Mouse (Mus musculus) limb, embryonic 11.5 days (tissue): Measurements from ENCODE around the gene Gm7102. TPM values are rescaled to one million over a fixed set of nuclear protein-coding genes. Genes with fewer than 3 reads are reported as not detected.
"Not testable (repeated sequence)": the region's sequence is repeated elsewhere in the genome, so short reads cannot be mapped to it uniquely, and the experiment has no call there.

ENCODE experiments used
- ATAC-seq: fragments of 200-750 bp; cut with Nextera tagmentation; 2 replicates; pipeline ENCODE4 v1.8.0; 2017; ENCODE audit warnings: low read depth; ENCODE audit not compliant: insufficient number of reproducible peaks, low FRiP score, low TSS enrichment
- DNase-seq: peaks from one replicate; pipeline ENCODE4 v3.0.0-alpha.2; 2015; ENCODE audit warnings: low spot score
- H3K27ac ChIP-seq: fragments of 300-500 bp; sonication (generic); replicated peaks from 2 replicates; pipeline ENCODE4 v1.5.1; 2014; ENCODE audit warnings: low read depth, mild to moderate bottlenecking, low read length
- H3K27me3 ChIP-seq: fragments of 300-500 bp; sonication (generic); 2 replicates; pipeline ENCODE4 v1.6.1; 2014; ENCODE audit warnings: mild to moderate bottlenecking, low read length, mixed read lengths; ENCODE audit not compliant: control insufficient read depth, insufficient read depth
- H3K36me3 ChIP-seq: fragments of 300-500 bp; sonication (generic); 2 replicates; pipeline ENCODE4 v1.6.1; 2014; ENCODE audit warnings: mild to moderate bottlenecking, low read length, moderate library complexity, mixed read lengths; ENCODE audit not compliant: control insufficient read depth, insufficient read depth
- H3K4me1 ChIP-seq: fragments of 300-500 bp; sonication (generic); 2 replicates; pipeline ENCODE4 v1.6.1; 2014; ENCODE audit warnings: low read length, mixed read lengths; ENCODE audit not compliant: control insufficient read depth, insufficient read depth
- H3K4me2 ChIP-seq: fragments of 300-500 bp; sonication (generic); 2 replicates; pipeline ENCODE4 v1.6.1; 2014; ENCODE audit warnings: low read depth, mild to moderate bottlenecking, moderate library complexity; ENCODE audit not compliant: severe bottlenecking
- H3K4me3 ChIP-seq: fragments of 300-500 bp; sonication (generic); 2 replicates; pipeline ENCODE4 v1.5.1; 2014; ENCODE audit warnings: low read depth, low read length
- H3K9ac ChIP-seq: fragments of 300-500 bp; sonication (generic); 2 replicates; pipeline ENCODE4 v1.6.1; 2014; ENCODE audit warnings: mild to moderate bottlenecking, low read length
- H3K9me3 ChIP-seq: fragments of 300-500 bp; sonication (generic); 2 replicates; pipeline ENCODE4 v1.6.1; 2016; ENCODE audit warnings: low read length; ENCODE audit not compliant: control insufficient read depth
- WGBS: fragments of 180-500 bp; shearing (Covaris S2); extraction: QIAGEN DNeasy Blood & Tissue Kit; methylation state at CpG from one replicate; pipeline ENCODE4 v1.1.7; 2014; 5-methylcytosine and 5-hydroxymethylcytosine counted together
- polyA plus RNA-seq: library from polyadenylated mRNA; unstranded; fragments of >200 nt; fragmentation: Nextera tagmentation; extraction: Ambion mirVana; gene quantifications from 2 replicates; pipeline ENCODE4 v1.2.1, GENCODE M21; 2014

Gm7102 gene
- 0.13 TPM in 1 of 2 replicates, not detected in the other for polyA plus RNA-seq

- H3K4me1 ChIP-seq = no peaks in the 10 kb centered on the region
- H3K4me2 ChIP-seq = peak within 1 kb of the TSS; percentile 46
- ATAC-seq (no peak), DNase-seq (peak; percentile 34)
- no peaks in the 10 kb centered on the region for H3K27me3 ChIP-seq
- WGBS = 20% methylated on average over 39 of the region's 39 CpGs
- H3K27ac ChIP-seq = no peak within 1 kb of the TSS
- peak within 1 kb of the TSS; percentile 24; the same call in 1 of the 2 replicates for H3K4me3 ChIP-seq
- H3K9me3 ChIP-seq = no peaks in the 10 kb centered on the region
- peak within 1 kb of the TSS; percentile 47 for H3K9ac ChIP-seq
- no peaks in the 10 kb centered on the region for H3K36me3 ChIP-seq
These were observed at the start of gene Gm7102 for GRCm38 (mm10) chr19:61175756-61176324. TSS of gene Gm7102 (minus strand) at chr19:61176309.

DNA sequence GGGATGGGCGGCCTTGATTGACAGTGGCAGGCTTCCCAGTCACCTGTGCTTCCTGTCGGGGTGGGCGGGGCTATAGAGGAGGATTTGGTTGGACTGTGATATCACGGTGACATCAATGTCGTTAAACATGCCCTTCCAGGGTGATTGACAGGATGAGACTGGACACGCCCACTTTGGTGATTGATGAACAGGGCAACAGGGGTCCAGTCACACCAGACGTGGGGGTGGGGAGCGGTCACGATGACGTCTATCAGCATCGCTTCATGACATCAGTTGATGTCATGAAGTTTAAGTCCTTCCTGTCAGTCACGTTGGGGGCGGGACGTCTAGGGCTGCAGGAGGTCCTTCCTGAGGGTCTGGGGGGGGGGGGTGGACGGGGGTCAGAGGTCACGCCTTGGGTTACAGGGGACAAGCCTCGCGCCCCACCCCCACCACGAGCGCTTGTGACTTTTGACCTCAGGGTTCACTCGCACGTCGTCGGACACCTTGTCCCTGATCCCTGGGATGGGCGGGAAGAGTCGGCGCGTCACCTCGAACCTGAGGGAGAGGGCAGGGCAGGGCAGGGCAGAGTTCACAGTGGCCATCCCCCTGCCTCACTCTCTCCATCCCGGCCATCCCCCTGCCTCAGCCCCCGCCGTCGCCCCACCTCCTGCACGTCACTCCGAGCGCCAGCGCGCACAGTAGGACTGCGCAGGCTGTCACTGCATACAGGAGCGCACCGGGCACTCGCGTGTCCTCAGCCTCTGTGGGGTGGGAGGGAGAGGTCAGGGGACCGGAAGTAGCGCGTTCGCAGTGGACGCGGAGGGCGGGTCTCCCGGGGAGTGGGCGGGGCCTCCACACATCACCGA, 48.8 kb upstream of the Gm7102 start:
- H3K9me3 ChIP-seq = no peaks in the 10 kb centered on the region
- no peak overlapping the region for H3K27ac ChIP-seq
- WGBS = 34% methylated on average over 50 of the region's 53 CpGs
- H3K27me3 ChIP-seq = no peaks in the 10 kb centered on the region
- peak; percentile 33 for ATAC-seq
- H3K4me3 ChIP-seq = peak overlapping the region; percentile 50
- H3K9ac ChIP-seq = no peak overlapping the region
- peak; percentile 24 for DNase-seq
- peak overlapping the region; percentile 48; the same call in 1 of the 2 replicates for H3K4me2 ChIP-seq
- H3K36me3 ChIP-seq = no peaks in the 10 kb centered on the region
- H3K4me1 ChIP-seq = no peaks in the 10 kb centered on the region

GRCm38 (mm10) chr19:61223706-61224328, 47.7 kb upstream of the Gm7102 start:
- Histone ChIP-seq H3K4me2 (no peak overlapping the region), H3K4me3 (no peak overlapping the region), H3K36me3 (no peaks in the 10 kb centered on the region), H3K4me1 (no peaks in the 10 kb centered on the region), H3K27ac (no peak overlapping the region), H3K9me3 (no peaks in the 10 kb centered on the region), H3K27me3 (no peaks in the 10 kb centered on the region), H3K9ac (no peak overlapping the region)
- ATAC-seq (no peak), DNase-seq (no peak)
- WGBS = 93% methylated on average over 6 of the region's 6 CpGs

- not testable (repeated sequence) for H3K4me1 ChIP-seq, DNase-seq, H3K27ac ChIP-seq, H3K4me2 ChIP-seq, H3K4me3 ChIP-seq, H3K27me3 ChIP-seq, H3K9ac ChIP-seq, H3K36me3 ChIP-seq, ATAC-seq, H3K9me3 ChIP-seq
- 72% methylated on average over 6 of the region's 6 CpGs for WGBS
These were observed 31.4 kb upstream of the Gm7102 start for GRCm38 (mm10) chr19:61207506-61207905.

DNA sequence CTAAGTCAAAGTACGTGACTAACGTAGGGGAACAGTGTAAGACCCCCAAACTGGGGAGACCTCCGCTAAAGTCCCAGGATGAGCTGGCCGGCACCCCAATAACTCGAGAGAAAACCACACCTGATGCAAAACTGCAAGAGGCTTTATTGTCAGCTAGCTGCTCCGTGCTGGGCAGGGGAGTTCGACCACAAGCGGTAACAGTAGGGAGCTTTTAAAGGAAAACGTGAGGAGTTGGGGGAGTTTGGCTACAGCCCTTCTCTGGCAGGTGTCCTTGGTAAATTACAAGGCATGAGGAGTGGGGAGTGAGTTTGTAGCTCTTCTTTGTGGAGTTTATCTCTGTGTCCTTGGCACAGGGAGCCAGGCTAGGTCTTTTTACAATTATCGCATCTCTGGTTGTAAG, 23.7 kb upstream of the Gm7102 start:
- ATAC-seq = no peak
- no peaks in the 10 kb centered on the region for H3K27me3 ChIP-seq
- no peak overlapping the region for H3K27ac ChIP-seq
- no peaks in the 10 kb centered on the region for H3K9me3 ChIP-seq
- WGBS = 25% methylated on average over 10 of the region's 10 CpGs
- no peak overlapping the region for H3K9ac ChIP-seq
- H3K4me3 ChIP-seq = no peak overlapping the region
- no peaks in the 10 kb centered on the region for H3K36me3 ChIP-seq
- H3K4me2 ChIP-seq = no peak overlapping the region
- DNase-seq = peak; percentile 40
- H3K4me1 ChIP-seq = no peaks in the 10 kb centered on the region

DNA sequence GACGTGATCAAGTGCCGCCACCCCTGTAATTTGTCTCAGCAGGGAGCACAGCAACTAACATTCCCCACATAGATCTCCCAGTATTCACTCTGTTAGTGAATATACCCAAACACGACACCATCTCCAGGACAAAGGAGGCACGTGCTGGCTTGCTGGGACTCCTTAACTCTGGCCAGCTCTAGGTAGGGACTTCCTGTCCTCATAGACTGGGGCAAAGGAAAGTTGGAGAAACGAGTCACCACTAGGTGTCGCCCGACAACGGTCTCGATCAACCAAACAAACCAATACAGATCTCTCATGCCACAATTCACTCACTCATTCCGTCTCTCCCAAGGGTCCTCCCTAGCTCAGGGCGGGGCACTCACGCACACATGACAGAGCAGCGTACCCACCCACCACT, 23.2 kb upstream of the Gm7102 start:
- H3K9ac ChIP-seq = no peak overlapping the region
- no peak overlapping the region for H3K27ac ChIP-seq
- H3K9me3 ChIP-seq = no peaks in the 10 kb centered on the region
- H3K4me2 ChIP-seq = no peak overlapping the region
- DNase-seq (peak; percentile 95), ATAC-seq (no peak)
- no peak overlapping the region for H3K4me3 ChIP-seq
- H3K27me3 ChIP-seq = no peaks in the 10 kb centered on the region
- WGBS = 19% methylated on average over 13 of the region's 13 CpGs
- no peaks in the 10 kb centered on the region for H3K36me3 ChIP-seq
- no peaks in the 10 kb centered on the region for H3K4me1 ChIP-seq

DNA sequence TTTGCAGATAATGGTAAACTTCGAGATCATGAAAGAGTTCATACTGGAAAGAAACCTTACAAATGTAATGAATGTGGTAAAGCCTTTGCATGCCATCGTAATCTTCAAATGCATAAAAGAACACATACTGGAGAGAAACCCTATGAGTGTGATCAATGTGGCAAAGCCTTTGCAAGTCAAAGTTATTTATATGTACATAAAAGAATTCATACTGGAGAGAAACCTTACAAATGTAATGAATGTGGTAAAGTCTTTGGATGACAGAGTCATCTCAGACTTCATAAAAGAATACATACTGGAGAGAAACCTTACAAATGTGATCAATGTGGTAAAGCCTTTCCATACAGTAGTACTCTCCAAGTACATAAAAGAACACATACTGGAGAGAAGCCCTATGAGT, 7.5 kb upstream of the Gm7102 start, which contains the start of gene Gm6020:
Gene Gm6020, plus strand, starts transcription at position 301 of the 400 bp plus-strand sequence.
- H3K4me1 ChIP-seq, H3K4me2 ChIP-seq, DNase-seq, H3K9me3 ChIP-seq, H3K4me3 ChIP-seq, ATAC-seq, H3K27ac ChIP-seq, H3K27me3 ChIP-seq, H3K36me3 ChIP-seq, H3K9ac ChIP-seq: not testable (repeated sequence)
- WGBS = 83% methylated on average over 2 of the region's 2 CpGs

DNA sequence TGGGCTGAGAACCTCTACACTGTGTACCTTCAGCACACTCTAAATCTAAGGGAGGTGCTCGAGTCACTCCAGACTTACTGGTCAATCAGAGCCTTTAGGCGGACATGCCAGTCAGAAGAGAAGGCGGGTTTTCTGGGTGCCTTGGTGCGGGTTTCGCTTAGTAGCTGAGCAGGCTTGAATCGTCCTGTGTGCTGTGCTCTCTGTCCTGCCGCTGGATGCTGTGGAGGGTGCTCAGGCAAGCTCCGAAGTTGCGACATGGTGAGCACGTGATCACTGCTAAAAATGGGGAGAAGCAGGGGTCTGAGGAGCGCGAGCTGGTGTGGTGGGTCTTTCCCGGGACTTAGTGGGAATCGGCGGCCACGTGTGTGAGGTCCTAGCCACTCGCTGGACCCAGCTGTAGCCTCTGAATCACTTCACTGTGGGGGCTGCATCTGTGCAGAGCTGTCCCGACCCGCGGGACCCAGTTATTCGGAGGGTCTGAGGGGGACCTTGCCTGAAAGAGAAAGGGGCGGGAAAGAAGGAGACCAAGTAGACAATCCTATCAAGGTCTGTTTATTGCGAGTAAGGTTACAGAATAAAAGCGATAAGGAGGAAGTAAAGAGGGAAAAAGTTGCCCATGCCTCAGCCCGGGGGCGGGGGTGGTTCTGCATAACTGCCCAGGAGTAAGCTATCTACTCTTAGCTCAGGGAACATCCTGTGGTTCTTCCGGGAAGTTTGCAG, 24.2 kb downstream of the Gm7102 start:
- ATAC-seq (no peak), DNase-seq (peak; percentile 38)
- H3K4me1 ChIP-seq = no peaks in the 10 kb centered on the region
- H3K36me3 ChIP-seq = no peaks in the 10 kb centered on the region
- 8% methylated on average over 27 of the region's 27 CpGs for WGBS
- peak overlapping the region; percentile 24 for H3K4me3 ChIP-seq
- no peak overlapping the region for H3K27ac ChIP-seq
- H3K4me2 ChIP-seq = peak overlapping the region; percentile 65
- H3K9ac ChIP-seq = 0 out of 2 replicates have a peak overlapping the region, but pooled peaks have one; percentile 23
- no peaks in the 10 kb centered on the region for H3K9me3 ChIP-seq
- H3K27me3 ChIP-seq = 0 out of 2 replicates have a peak, but pooled peaks cover 2% of the 10 kb centered on the region
